Mouse (Mus musculus) cortical plate, adult 2 months (tissue): Measurements from ENCODE around the gene Pdpk1.
"Not testable (repeated sequence)": the region's sequence is repeated elsewhere in the genome, so short reads cannot be mapped to it uniquely, and the experiment has no call there.

Source experiments
- CTCF ChIP-seq: fragments of 200-500 bp; IDR thresholded peaks from 2 replicates; pipeline ENCODE4 v1.5.1; 2011; ENCODE audit warnings: mild to moderate bottlenecking, control low read depth, low read length; ENCODE audit not compliant: insufficient read depth; ENCODE audit errors: extremely low read depth
- POLR2A ChIP-seq: fragments of 200-500 bp; IDR thresholded peaks from 2 replicates; pipeline ENCODE4 v1.6.1; 2011; ENCODE audit warnings: mild to moderate bottlenecking, low read length, control low read depth; ENCODE audit not compliant: insufficient read depth; ENCODE audit errors: extremely low read depth

- TF ChIP-seq CTCF, POLR2A: not testable (repeated sequence)
These were observed 21.5 kb downstream of the Pdpk1 start for GRCm38 (mm10) chr17:24129246-24129645.
